Mouse (Mus musculus) urinary bladder, adult 2 months (tissue): ENCODE data around the gene Samsn1. TPM values are rescaled to one million over a fixed set of nuclear protein-coding genes. Genes with fewer than 3 reads are reported as not detected.

Experiments
- DNase-seq: peaks from one replicate; pipeline ENCODE4 v3.0.0; 2022; ENCODE audit warnings: low spot score
- polyA plus RNA-seq: library from polyadenylated mRNA; depleted of rRNA; stranded (reverse); fragments of >200 nt; gene quantifications from 2 replicates; pipeline ENCODE4 v1.2.3, GENCODE M21; 2012; rRNA removed

Samsn1 gene
- 1.7 and 1.8 TPM in 2 replicates for polyA plus RNA-seq

GRCm38 (mm10) chr16:76022181-76022580, at the start of gene Samsn1:
Gene Samsn1 (minus strand): TSS chr16:76022281.
- DNase-seq: no peak

DNA sequence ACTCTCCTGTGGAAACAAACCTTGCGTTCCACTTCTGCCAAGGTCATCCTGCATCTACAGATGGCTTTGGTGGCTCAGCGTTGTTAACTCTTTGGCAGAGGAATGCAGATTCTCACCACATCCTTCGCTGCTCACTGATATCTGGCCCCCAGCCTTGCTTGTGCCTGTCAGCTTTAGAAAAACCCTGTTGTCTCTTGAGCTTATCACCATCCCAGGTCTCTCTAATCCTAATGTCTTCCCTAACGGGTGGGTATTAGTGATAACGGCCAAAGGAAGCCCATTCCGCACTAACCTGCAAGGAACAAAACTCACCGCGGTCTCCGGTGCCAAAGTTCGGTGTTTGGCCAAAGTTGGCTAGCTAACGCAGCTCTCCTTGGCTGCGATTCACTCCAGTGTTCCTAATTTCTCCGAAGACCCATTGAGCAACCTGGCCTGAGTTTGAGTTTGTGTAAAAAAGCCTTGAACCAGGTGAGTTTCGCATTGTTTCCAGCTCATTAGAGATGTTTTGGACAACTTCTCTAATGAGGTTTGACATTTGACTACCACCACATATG, 44.1 kb upstream of the Samsn1 start:
- DNase-seq: no peak

DNA sequence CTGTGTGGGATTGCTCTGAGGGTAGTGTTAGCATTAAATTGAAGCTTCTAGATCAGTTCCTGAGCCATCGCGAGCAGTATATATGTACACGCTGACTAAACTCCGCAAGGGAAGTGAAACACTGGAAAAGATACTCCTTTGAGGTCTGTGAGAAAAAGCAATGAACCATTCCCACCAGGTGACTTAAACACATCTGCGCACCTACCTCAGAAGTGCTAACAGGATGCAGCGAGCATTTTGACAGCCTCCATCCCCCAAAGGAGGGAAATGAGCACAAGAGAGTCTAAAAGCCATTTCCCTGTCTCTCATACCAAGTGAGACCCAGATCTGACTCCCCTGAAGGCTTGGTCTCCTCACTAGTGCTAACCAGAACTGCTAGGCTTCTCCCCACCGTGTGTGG, 32.9 kb upstream of the Samsn1 start:
- no peak for DNase-seq

DNA sequence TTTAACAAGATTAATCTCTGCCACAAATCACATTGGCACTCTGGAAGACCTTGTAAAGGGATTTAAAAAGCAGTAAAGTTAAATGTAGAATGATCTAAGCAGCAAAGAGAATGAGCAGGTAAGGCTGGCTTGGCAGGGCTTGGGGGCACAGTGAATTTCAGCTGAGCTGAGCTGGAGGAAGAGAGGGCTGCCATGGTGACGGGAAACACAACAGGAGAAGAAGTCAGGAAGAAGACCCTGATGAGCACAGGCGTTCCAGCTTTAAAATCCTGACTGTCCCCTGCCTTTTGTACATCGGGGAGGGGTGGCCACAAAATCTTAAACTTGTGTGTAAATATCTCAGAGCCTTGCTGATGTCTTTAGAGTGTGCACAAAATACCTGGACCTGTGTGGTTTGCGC, 32.0 kb upstream of the Samsn1 start:
- no peak for DNase-seq

DNA sequence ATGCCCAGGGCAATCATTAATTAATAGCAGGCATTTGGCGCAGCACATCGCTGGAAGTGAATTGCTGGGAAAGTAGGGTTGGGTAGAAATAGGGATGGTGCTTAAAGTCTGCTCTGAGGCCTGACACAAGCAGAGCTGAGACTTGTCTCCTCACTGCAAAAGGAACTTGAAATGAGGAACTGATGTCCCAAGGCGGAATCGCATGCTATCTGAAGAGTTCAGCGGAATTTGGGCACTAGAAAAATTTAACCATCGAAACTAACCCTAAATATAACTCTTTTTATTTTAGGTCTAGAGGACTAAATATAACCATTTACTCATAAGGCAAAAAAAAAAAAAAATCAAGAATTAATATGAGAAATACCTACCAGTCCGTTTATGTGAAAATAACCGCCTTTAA, 31.5 kb upstream of the Samsn1 start:
- no peak for DNase-seq

GRCm38 (mm10) chr16:76047066-76047465, 25.0 kb upstream of the Samsn1 start:
- no peak for DNase-seq

GRCm38 (mm10) chr16:76040319-76040945, 18.4 kb upstream of the Samsn1 start:
- DNase-seq: no peak

GRCm38 (mm10) chr16:76019164-76019563, 2.9 kb downstream of the Samsn1 start:
- DNase-seq: no peak

GRCm38 (mm10) chr16:76003812-76004389, 18.2 kb downstream of the Samsn1 start:
- DNase-seq: no peak

DNA sequence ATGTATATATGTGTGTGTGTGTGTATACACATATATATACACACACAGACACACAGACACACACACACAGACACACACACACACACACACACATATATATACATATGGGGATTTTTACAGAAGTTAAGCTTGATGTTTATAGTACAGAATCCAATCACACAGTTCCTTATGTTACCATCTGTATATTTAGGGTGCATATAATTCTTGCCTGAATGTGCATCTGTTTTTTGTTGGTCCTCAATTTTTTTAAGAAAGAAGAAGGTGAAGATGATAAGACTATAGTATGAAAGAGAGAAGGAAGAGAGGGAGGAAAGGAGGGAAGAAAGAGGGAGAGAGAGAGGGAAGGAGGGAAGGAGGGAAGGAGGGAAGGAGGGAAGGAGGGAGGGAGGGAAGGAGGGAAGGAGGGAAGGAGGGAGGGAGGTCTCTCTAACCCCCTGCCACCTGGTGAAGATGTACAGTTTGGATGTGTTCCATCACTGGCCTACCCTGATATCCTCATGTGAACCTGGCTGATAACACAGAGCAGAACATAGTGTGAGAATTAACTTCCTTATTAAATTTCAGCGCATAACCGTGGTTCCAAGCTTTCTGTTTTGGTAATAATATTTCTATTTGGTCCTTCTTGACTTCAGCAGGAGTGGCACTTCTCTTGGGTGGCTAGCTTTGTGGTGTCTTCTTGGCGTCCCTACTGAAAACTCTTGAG, 19.1 kb downstream of the Samsn1 start:
- no peak for DNase-seq

DNA sequence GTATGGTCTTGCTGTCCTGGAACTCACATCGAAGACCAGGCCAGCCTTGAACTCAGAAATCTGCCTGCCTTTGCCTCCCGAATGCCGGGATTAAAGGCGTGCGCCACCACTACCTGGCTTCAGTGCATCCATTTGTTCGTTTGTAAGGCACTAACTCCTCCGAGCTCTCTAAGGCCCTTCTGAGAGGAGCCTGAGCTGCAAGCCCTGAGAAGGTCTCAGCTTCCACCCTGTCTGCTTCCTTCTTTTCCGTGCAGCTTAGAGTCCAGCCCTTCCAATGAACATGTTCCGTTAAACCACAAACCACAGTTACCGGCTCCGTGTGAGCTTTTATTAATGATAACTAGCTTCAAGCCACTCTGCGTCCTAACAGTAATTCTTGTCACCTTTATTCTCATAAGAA, 19.8 kb downstream of the Samsn1 start:
- DNase-seq: no peak

DNA sequence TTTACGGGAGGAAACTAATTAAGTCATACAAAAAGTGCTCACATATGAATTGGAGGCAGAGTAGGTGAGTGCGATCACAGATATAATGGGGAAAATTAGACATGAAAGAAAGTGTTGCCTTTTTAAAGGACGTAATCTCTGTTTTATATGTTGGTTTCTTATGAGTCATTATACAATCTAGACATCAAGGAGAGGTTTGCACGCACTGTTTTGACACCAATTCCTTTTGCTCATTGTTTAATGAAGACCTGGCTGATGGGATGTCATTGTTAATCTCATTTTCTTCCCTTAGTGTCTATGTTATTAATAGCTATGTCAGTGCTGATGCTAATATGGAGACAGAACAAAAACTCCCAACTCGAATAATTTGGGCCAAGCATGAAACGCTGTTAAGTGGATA, 20.3 kb downstream of the Samsn1 start:
- no peak for DNase-seq

- DNase-seq: no peak
Observed at GRCm38 (mm10) chr16:76000127-76000526, 22.0 kb downstream of the Samsn1 start.

GRCm38 (mm10) chr16:75990173-75990572, 31.9 kb downstream of the Samsn1 start:
- DNase-seq: no peak

DNA sequence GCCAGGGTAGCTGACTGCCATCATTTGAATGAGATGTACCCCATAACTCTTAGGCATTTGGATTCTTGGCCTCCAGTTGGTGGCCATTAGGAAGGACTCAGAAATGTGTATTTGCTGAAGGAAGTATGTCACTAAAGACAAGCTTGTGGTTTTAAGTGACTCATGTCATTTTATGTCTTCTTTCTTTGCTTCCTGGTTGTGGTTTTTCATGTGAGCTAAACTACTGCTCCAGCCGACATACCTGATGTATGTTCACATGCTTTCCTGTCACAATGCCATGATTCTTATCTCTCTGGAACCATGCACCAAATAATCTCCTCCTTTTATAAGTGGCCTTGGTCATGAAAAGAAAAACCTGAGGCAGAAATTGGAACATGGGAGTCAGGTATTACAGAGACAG, 38.2 kb downstream of the Samsn1 start:
- no peak for DNase-seq

DNA sequence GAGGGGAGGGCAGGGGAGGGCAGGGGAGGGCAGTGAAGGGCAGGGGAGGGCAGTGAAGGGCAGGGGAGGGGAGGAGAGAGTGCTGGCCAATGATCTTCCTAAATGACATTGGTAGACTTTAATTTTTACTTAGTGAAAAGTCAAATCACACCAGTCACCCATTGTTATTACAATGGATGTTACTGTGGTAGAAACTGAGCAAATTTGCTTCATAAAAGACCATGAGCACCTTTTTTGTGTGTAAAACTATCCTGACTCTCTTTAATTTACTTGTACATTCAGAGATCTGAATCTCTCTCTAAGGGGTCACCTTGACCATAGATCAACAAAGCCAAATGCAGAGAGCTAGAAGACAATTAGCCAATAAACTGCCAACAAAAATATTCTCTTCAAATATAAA, 42.7 kb downstream of the Samsn1 start:
- no peak for DNase-seq

DNA sequence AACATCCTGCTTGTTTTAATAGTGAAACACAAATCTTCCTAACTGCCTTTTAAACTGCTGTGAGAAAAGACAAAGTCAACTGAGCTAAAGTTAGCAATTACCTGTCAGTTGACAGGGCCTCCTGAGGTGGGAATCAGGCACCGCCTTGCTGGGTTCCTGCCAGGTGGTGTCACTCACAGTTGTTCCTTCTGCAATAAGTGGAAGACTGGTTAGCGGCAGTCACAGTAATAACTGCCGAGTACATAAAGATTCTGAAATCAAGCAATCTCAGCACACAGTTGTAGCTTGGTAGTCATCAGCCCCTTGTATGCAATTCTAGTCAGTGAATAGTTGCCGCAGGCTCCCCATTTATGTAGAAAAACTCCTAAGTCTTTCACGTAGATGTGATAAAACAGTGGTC, 44.3 kb downstream of the Samsn1 start:
- DNase-seq: no peak

- no peak for DNase-seq
Observed at GRCm38 (mm10) chr16:75975682-75976332, 46.3 kb downstream of the Samsn1 start.

GRCm38 (mm10) chr16:75970266-75970998, 51.6 kb downstream of the Samsn1 start:
- DNase-seq: no peak

- DNase-seq: no peak
Observed at GRCm38 (mm10) chr16:75962021-75962420, 60.1 kb downstream of the Samsn1 start.

DNA sequence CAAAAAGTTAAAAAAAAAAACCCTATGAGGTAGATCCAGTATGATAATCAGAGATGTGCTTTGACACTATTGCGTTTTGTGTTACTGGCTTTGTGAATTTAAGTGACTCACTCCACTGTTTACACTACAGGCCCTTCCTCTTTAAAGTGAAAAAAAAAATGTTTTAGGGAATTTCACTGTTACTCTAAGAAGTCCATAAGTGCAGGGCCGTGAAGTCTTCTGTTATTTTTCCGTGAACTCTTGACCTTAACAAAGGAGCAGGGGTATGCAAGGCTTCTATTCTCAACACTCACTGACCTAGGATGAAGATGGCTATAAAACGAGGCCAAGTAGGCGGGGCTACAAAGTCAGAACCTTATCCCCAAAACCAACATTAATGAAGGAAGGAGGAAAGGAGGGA, 60.6 kb downstream of the Samsn1 start:
- no peak for DNase-seq

GRCm38 (mm10) chr16:75961036-75961435, 61.0 kb downstream of the Samsn1 start:
- no peak for DNase-seq
